Mouse (Mus musculus): ENCODE data around the gene Aip.
"Not testable (repeated sequence)": the region's sequence is repeated elsewhere in the genome, so short reads cannot be mapped to it uniquely, and the experiment has no call there.

Aip gene

DNA sequence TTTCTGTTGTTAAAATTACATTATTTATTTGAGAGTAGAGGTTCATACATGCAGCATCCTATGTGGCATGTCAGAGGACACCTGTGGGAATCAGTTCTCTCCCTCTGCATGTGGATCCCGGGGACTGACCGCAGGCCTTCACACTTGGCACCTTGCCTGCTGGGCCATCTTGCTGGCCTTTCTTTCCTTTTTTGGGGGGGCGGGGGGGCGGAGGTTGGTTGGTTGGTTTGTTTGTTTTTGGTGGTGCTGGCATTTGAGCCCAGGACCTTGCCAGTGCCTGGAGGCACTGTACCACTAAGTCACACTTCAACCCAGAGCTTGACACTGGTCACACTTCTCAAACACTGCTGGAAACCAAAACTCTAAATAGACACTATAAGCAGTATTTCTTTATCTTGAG is 8.7 kb upstream of the Aip start:
- no peak for DNase-seq

DNA sequence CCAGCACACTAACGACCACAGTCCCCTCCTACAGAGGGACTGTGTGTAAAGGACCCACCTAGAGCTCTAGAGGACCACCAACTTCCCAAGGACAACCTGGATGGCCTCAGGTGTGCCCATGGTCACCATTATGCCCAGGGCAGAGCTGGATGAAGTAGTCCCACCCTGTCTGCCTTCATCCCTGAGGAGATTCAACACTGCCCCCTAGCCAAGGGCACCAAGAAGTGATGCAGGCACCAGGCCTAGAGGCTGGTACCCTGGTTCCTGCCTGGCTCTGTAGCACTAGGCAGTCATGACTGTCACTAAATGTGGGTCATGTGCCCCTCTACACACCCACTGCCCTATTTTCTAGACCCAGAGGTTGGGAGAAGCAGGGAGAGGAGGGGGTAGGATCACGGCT is 6.1 kb upstream of the Aip start:
- DNase-seq: no peak

DNA sequence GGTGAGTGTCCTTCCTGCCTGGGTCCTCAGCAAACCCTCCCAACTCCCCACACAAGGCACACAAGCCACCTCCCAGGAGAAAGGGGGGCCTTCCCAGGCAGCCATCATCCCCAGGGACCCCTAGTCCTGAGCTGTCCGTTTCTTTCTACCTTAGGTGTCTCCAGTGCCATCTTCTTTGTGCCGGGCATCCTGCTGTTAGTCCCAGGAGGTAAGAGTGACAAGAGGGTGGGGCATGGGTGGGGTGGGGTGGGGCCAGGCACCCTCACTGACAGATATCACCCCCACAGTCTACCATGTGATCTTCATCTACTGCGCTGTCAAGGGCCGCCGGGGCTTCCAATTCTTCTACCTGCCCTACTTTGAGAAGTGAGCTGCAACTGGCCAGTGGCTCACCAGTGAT is 5.4 kb upstream of the Aip start:
- DNase-seq: no peak

DNA sequence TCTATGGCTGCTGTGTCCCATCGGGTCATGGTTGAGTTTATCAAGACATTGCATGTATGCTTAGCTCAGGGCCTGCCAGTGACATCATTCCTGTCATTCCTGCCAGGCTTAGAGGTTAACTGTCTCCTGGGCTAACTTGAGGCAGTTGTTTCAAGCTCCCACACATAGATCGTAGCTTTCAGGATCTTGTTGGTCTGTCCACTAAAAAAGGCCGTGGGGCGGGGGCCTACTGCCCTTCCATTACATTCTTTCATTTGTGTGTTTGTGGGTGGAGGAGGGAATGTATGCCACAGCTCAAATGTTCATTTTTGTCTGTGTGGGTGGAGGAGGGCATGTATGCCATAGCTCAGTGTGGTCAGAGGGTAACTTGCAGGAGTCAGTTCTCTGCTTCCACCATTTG is 4.4 kb upstream of the Aip start:
- no peak for DNase-seq

DNA sequence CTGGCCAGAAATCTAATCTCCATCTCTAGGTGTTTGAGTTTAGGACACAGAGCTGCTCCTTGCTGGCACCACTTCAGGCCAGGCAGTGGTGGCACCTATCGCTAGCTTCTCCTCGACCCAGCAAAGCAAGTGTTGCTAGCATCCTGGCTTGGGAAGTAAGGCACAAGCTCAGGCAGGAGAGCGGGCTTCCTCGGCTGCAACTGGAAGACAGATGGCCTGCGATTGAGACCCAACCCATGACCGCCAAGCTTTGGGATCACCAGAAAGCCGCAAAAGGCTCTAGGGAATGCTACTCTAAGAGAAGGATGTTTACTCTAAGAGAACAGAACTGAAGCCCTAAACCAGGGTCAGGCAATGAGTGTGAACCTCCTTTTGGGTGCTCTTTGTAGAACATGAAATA is 3.8 kb upstream of the Aip start:
- no peak for DNase-seq

DNA sequence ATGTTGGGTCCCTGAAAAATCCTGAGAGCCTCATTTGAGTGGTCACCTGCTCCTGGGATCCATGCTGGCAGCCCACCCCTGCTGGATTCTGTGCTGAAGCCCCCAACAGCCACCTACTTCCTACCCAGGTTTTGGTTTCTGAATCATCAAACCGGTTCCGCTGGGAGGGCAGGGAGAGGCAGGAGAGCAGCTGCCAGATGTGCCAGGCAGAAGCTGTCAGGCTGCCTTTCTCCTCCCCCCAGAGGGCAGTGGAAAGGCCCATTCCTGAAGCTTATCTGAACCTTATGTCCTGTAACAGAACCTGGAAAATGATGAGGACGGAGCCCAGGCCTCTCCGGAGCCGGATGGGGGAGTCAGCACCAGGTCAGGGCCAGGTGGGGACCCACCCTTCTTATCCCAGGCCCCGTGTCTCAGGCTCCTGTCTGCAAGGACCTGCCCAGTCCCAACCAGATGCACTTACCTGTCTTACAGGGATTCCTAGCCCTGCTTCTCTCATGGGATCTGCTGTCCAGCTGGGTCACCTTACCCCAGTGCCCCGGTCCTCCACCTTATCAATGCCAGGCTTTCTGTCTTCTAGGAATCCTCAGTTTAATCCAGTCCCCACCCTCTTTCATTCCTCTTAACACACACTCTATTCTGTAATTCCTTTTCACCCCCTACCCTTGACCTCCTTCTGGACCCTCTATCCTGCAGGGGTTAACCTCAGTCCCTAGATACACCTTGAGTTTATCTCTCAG is 1.3 kb upstream of the Aip start:
- DNase-seq: no peak

DNA sequence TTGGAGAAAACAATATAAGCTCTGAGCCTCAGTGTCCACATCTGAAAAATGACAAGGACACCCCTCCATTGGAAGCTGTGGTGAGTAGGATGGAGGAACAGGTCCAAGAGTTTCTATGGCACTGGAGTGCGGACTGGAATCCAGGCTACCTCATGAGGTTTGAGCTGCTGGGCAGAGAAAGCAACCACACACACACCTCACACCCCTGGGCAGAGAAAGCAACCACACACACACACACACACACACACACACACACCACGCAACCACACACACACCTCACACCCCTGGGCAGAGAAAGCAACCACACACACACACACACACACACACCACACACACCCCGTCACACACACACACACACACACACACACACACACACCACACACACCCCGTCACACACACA is 390 bp downstream of the Aip start:
- not testable (repeated sequence) for DNase-seq

DNA sequence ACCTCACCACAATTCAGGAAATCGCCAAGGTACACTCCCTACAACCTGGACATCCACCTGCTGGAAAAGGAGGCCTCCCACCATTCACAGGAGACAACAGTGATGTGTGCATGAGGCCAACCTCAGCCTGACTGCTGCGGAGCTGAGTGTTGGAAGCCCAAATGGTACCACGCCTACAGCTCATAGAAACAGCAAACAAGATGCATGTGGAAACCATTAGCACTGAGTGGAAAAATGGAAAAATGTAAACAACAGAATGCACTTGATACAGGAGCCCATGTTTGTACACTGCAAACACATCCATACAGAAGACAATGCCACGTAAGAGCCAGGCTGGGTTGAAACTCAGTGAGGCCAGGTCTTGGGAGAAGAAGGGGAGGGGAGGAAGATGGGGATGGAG is 1.2 kb downstream of the Aip start:
- no peak for DNase-seq

DNA sequence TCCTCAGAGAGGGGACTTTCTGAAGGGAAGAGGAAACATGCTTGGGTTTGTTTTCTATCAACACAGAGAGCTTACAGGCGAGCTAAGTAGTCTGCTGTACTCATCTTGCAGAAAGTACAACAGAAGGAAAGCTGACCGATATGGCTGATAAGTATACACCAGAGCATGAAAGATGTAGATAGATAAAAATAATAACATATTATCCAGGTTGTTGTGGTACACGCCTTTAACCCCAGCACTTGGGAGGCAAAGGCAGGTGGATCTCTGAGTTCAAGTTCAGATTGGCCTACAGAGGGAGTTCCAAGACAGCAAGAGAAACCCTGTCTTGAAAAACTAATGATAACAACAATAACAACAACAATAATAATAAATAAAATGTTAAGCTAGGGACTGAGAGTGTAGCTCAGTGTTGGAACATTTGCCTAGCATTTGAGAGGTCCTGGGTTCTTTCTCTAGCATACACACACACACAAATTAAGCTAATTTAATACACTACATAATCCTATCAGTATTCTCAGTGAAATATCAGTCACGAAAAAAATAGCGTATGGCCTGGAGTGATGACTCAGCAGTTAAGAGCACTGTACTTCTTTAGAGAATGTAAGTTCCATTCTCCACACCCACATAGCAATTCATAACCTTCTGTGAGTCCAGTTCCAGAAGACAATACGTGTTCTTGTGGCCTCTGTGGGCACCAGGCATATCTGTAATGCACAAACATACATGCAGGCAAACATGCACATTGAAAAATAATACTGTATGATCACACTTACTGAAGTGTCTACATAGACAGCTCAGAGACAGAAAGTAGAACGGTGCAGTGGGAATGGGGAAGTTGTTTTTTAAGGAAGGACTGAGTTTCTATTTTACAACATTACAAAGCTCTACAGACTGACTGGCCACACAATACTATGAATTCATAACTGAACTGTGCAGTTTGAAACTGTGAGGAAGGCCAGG is 3.0 kb downstream of the Aip start:
- DNase-seq: no peak

DNA sequence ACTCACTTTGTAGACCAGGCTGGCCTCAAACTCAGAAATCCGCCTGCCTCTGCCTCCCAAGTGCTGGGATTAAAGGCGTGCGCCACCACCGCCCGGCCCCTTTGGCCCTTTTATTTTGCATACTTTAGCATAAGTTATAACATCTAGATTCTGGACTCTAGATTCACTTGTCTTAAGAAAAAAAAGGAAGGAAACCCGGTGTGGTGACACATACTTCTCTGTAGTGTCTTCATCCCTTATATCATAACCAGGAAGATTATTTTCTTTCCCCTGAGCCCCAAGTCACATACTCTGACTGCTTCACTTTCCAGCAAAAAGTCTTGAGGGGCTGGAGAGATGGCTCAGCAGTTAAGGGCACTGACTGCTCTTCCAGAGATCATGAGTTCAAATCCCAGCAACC is 3.8 kb downstream of the Aip start:
- DNase-seq: not testable (repeated sequence)

DNA sequence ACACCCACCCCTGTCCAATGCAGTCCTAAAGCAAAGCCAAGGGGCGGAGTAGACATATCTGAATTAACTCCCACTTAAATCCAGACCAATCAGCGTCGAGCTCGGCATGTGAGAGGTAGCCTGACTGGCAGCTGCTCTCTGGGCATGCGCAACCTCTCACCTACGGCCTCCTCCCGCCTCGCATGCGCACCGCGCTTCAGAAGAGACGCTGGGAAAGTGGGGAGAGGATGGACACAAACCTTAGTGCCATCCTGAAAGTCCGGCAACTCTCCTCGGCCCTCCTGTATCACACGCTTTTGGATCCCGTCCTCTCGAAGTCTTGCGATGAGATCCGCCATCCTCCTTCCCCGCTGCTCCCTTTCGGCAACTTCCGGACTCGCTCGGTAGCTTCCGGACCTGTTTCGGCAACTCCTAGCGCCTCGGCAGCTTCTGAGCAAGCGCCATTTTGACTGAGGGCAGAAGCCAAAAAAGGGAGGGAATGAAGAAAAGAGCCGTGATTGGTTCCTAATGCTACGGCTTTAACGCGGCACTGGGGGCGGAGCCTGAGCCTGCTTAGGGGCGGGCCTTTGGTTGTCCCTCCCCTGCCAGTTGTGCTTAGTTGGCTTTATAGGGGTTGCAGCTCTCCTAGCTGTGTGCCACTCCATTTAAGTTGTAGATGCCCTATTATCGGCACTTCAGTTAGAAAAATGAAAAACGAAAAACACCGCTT is 4.4 kb downstream of the Aip start:
- DNase-seq: peak; percentile 99

DNA sequence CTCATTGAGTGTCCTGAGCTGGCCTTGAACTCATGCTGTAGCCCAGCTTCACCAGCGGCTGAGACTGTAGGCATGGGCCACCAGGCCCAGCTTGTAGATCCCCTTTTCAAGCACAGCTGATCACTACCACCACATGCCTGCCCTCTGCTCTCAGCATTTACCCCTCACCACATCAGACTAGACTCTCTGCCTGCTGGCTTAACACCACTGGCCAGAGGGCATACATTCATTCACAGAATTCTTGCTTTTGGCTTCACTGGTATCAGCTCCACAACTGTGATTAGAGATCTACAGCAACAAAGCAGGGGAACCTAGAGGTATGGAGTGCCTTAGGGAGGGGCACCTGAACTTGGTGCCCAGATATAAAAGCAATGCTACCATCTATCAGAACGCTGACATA is 5.2 kb downstream of the Aip start:
- no peak for DNase-seq

DNA sequence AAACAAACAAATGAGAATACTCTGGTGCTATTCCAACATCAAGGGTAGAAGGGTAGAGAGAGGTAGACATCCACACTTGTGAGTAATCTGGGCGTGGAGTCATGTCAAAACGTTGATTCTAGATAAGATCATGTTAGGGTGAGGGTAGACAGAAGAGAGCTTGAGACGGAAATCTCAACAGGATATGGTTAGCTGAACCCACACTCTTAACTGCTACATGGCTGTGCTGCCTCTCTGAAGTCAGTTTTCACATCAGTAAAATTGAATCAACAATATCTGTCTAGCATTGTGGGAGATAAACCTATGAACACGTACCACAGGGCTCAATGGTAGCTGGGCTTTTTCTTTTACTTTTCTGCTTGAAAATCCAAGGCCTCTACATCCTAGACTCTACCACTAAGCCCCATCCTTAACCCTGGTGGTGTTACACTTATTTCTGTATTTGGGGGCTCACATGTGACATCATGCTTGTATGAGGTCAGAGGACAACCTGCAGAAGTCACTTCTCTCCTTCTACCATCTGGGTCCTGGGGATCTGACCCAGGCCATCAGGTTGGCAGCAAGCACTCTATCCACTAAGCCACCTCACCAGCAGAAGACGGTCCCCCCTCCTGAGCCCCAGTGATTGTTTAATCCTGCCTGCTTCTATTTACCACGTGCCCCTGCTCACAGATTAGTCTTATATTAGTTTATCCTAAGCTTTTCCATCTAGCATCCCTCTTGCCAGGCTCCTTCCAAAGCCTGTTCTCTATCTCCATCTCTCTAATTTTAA is 5.8 kb downstream of the Aip start:
- DNase-seq: no peak

DNA sequence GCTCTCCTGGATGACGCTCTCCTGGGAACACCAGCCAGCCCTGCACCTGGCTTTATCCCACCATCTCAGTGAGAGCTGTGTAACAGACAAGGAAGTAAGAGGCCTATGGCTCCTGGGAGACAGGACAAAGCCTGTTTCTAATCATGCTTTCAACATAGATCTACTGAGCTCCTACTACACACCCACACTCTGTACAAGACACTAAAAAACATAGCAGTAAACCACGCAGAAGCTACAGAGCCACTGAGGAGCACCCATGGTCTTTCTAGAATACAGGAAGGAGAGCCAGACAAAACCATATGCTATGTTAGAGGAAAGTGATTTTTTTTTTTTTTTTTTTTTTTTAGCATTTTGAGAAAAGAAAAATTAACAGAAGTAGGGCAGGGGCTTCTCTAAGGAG is 7.3 kb downstream of the Aip start:
- DNase-seq: no peak

DNA sequence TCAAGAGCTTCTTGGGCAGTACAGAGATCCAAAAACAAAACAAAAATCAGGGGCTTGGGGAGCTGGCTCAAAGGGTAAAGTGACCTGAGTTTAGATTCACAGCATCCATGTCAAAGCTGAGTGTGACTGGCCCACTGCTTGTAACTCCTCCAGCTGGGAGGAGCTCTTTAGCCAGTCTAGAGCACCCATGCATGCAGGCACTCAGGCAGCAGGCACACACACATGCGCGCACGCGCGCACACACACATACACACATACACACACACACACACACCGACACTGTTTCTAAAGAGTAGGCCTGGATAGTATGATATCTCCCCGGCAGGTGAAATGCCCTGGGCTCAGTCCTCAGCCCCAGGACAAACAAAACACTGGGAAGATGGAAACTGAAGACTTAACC is 8.7 kb downstream of the Aip start:
- peak; percentile 15 for DNase-seq

DNA sequence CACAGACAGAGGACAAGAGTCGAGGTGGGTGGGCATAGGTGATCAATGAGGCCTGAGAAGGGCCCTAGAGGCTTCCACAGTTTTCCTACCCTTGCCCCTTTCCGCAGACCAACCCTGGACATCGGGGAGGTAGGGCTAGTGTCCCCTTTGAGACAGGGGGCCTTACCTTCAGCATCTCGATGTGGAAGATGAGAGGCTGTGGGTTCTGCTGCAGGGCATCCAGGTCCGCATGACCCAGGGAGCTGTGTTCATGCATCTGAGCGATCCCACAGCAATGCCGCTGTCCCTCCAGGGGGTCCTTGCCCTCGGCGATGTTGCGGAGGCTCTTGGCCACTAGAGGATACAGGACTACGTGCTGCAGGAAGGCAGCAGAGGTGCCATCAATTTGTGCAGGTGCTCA is 9.8 kb downstream of the Aip start:
- DNase-seq: no peak

DNA sequence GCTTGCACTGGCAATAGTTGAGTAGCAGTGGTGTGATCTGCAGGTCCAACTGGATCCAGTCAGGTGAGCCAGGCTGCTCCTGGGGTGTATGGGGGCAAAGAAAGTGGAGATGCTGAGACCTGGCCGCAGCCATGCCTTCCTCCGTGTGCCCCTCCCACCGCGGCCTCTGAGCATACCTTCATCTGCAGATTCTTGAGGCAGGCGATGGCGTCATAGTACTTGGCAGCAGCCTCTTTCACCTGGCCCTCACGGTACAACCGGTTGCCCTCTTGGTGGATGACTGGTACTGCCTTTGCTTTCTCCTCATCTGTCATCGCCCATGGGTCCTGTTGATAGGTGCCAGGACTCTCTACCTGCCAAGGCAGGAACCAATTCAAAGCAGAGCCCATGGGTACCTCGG is 10.5 kb downstream of the Aip start:
- DNase-seq: no peak

DNA sequence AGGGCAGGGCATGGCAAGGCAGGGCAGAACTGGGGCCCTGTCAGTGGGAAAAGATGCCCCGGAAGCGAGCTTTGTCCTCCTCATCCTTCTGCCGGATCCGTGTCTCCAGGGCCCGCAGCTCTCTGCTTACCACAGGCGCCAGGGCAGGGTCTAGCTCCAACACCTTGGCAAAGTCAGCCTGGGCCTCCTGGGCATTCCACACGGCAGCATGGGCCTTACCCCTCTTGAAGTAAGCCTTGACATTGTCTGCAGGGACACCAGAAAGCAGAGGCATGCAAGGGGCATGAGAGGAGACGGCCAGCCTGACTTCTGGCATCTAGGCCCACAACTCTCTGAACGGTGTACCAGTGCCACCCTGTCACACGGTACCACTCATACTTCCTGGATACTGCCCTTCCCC is 11.1 kb downstream of the Aip start:
- DNase-seq: no peak

DNA sequence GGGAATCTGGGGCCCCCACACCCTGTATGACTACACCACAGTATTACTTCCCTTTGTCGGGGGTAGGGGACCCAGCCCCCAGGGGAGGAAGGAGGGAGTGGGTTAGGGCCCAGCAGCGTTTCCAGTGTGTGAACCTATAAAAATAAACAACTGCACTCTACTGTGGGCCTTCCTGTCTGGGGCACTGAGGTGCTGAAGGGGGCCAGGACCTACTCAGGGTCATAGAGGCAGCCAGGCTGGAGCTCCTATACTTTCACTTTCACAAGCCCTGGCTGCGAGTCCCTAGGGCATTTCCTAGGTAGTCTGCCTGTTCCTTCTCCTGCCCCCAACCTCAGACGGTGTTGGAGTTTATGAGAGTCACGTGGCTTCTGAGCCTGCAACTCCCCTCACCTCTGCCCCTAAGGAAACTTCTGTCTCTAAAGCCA is 11.8 kb downstream of the Aip start:
- DNase-seq: peak; percentile 55

DNA sequence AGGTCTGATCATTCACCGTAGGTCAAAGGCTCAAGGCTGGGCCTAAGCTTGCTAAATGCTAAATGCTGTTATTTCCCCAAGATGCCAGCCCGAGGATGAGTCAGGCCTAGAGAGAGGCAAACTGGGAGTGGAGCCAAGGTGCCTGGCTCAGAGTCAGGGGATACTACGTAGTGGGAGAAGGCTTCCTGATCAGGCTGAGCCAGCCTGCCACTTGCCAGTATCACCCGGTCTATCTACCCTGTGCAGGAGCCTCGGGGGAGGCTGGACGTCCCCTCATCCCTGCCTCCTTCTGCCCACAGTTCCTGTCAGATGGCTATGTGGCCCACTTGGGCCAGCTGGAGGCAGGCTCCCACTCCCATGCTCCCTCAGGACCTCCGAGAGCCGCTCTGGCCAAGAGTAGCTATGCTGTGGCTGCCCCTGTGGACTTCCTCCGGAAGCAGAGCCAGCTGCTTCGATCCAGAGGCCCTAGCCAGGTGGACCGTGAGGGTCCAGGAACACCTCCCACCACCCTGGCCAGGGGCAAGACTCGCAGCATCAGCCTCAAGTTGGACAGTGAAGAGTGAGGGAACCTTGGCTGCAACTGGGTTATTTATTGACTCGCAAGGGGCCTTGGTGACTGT is 12.4 kb downstream of the Aip start:
- peak; percentile 87 for DNase-seq

DNA sequence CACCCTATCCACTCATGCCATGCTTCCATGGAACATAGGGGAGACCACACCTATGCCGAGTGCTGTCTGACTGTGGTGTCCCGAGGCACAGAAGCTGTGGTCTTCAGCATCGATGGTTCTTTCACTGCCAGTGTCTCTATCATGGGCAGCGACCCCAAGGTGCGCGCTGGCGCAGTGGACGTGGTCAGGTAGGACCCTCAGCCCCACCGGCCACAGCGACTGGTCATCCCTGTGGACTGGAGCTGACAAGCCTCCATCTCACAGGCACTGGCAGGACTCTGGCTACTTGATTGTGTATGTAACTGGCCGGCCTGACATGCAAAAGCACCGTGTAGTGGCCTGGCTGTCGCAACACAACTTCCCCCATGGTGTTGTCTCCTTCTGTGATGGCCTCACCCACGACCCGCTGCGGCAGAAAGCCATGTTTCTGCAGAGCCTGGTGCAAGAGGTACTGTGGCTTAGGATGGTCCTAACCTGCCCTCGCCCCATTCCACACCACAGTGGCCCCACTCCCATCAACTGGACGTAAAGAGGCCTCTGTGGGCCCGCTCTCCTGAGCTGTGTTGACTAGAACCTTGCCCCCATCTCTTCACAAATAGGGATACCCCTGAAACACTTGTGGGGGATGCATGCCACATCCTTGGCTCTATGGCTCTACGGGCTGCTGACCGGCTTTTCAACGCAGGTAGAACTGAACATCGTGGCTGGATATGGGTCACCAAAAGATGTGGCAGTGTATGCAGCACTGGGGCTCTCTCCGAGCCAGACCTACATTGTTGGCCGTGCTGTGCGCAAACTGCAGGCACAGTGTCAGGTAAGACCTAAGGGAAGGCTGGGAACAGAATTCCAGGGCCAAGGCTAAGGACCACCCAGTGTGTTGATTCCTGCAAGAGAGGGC is 13.3 kb downstream of the Aip start:
- DNase-seq: no peak
